Mouse (Mus musculus) cortical plate, adult 2 months (tissue): ENCODE data around the gene Ears2.

Experiments used
- CTCF ChIP-seq: fragments of 200-500 bp; IDR thresholded peaks from 2 replicates; pipeline ENCODE4 v1.5.1; 2011; ENCODE audit warnings: mild to moderate bottlenecking, control low read depth, low read length; ENCODE audit not compliant: insufficient read depth; ENCODE audit errors: extremely low read depth
- POLR2A ChIP-seq: fragments of 200-500 bp; IDR thresholded peaks from 2 replicates; pipeline ENCODE4 v1.6.1; 2011; ENCODE audit warnings: mild to moderate bottlenecking, low read length, control low read depth; ENCODE audit not compliant: insufficient read depth; ENCODE audit errors: extremely low read depth

GRCm38 (mm10) chr7:122065656-122066055 is 1.4 kb downstream of the Ears2 start:
- TF ChIP-seq CTCF = no peak
- no peak for TF ChIP-seq POLR2A
